Mouse (Mus musculus) stomach, postnatal 0 days (tissue): Measurements from ENCODE around the gene Ppp3ca. TPM values are rescaled to one million over a fixed set of nuclear protein-coding genes. Genes with fewer than 3 reads are reported as not detected.

Experiments
- ATAC-seq: fragments of 200-750 bp; cut with Nextera tagmentation; 2 replicates; pipeline ENCODE4 v1.8.0; 2017; ENCODE audit not compliant: low FRiP score, low TSS enrichment
- DNase-seq: peaks from one replicate; pipeline ENCODE4 v3.0.0-alpha.2; 2016; ENCODE audit warnings: low spot score
- H3K27ac ChIP-seq: fragments of 300-500 bp; sonication (generic); replicated peaks from 2 replicates; pipeline ENCODE4 v1.5.1; 2014; ENCODE audit warnings: mild to moderate bottlenecking, control low read depth
- H3K27me3 ChIP-seq: fragments of 300-500 bp; sonication (generic); 2 replicates; pipeline ENCODE4 v1.6.1; 2014; ENCODE audit warnings: low read length; ENCODE audit not compliant: control insufficient read depth, insufficient read depth
- H3K36me3 ChIP-seq: fragments of 300-500 bp; sonication (generic); 2 replicates; pipeline ENCODE4 v1.6.1; 2014; ENCODE audit warnings: low read length, mixed read lengths; ENCODE audit not compliant: control insufficient read depth, insufficient read depth
- H3K4me1 ChIP-seq: fragments of 300-500 bp; sonication (generic); replicated peaks from 2 replicates; pipeline ENCODE4 v1.6.1; 2014; ENCODE audit warnings: antibody characterized with exemption; ENCODE audit not compliant: control insufficient read depth, insufficient read depth
- H3K4me2 ChIP-seq: fragments of 300-500 bp; sonication (generic); replicated peaks from 2 replicates; pipeline ENCODE4 v1.6.1; 2014; ENCODE audit warnings: low read depth, mild to moderate bottlenecking, control low read depth, moderate library complexity
- H3K4me3 ChIP-seq: fragments of 300-500 bp; sonication (generic); 2 replicates; pipeline ENCODE4 v1.5.1; 2014; ENCODE audit warnings: low read depth, low read length, control low read depth
- H3K9ac ChIP-seq: fragments of 300-500 bp; sonication (generic); 2 replicates; pipeline ENCODE4 v1.6.1; 2014; ENCODE audit warnings: mild to moderate bottlenecking, low read length, control low read depth, mixed read lengths
- H3K9me3 ChIP-seq: fragments of 300-500 bp; sonication (generic); 2 replicates; pipeline ENCODE4 v1.6.1; 2016; ENCODE audit warnings: low read length; ENCODE audit not compliant: control insufficient read depth
- CTCF ChIP-seq: IDR thresholded peaks from 2 replicates; pipeline ENCODE4 v1.5.1; 2016; ENCODE audit warnings: antibody characterized with exemption, low read depth, mild to moderate bottlenecking, moderate library complexity
- EP300 ChIP-seq: optimal IDR thresholded peaks from 2 replicates; pipeline ENCODE3; 2016; ENCODE audit warnings: antibody characterized with exemption
- WGBS: fragments of 180-500 bp; shearing (Covaris S2); extraction: QIAGEN DNeasy Blood & Tissue Kit; methylation state at CpG from one replicate; pipeline ENCODE4 v1.1.7; 2014; 5-methylcytosine and 5-hydroxymethylcytosine counted together
- polyA plus RNA-seq: library from polyadenylated mRNA; unstranded; fragments of >200 nt; fragmentation: Nextera tagmentation; extraction: Ambion mirVana; gene quantifications from 2 replicates; pipeline ENCODE4 v1.2.1, GENCODE M21; 2015

The Ppp3ca gene
- polyA plus RNA-seq, 1 experiment from 2014 or later: 50.2 TPM

DNA sequence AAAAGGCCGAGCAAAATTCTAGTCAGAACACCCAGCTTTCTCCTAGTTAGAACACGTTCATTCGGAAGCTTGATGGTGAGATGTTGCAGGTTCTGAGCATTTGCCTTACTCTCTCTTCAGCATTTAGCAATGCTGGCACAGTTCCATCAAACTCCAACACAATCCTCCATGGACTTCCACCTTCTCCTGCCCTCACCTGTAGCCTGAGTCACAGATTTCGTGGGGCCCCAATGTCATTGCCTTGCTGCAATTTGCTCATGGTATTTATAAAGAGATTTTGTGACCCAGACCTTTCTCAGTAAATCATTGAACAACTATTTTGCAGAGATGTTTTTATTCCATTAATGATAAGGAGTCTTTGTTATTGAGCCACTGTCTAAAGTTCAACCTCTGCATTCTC lies 278.2 kb downstream of the Ppp3ca start:
- H3K9ac ChIP-seq: no peak overlapping the region
- TF ChIP-seq EP300 (no peak), CTCF (no peak)
- H3K4me1 ChIP-seq: no peaks in the 10 kb centered on the region
- WGBS: 74% methylated on average over 4 of the region's 4 CpGs
- ATAC-seq: 0 out of 2 replicates have a peak, but pooled peaks have one; percentile 40
- H3K27me3 ChIP-seq: no peaks in the 10 kb centered on the region
- H3K36me3 ChIP-seq: no peaks in the 10 kb centered on the region
- H3K4me2 ChIP-seq: no peak overlapping the region
- peak; percentile 17 for DNase-seq
- H3K4me3 ChIP-seq: no peak overlapping the region
- H3K9me3 ChIP-seq: no peaks in the 10 kb centered on the region
- H3K27ac ChIP-seq: no peak overlapping the region

DNA sequence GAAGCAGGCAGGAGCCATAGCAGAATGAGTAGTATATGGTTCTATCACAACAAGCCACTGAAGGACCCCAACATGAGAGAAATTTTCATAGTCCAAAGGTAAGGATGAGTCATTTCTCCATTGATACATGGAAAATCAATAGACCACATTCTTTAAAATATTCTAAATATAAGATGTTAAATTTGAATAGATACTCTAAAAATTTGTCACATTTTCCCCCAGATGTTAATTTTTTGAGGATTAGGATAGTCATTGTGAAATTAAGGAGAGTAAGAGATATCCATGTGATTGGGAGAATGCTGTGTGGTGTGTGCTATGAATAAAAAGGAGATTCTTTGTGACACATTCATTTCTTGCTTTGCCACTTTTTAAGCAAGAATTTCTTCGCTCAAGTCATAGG lies 281.9 kb downstream of the Ppp3ca start:
- Histone ChIP-seq H3K9ac (no peak overlapping the region), H3K9me3 (no peaks in the 10 kb centered on the region), H3K27me3 (no peaks in the 10 kb centered on the region), H3K4me2 (no peak overlapping the region), H3K4me3 (no peak overlapping the region), H3K27ac (no peak overlapping the region), H3K4me1 (no peaks in the 10 kb centered on the region), H3K36me3 (no peaks in the 10 kb centered on the region)
- ATAC-seq (no peak), DNase-seq (no peak)
- TF ChIP-seq EP300: no peak
- TF ChIP-seq CTCF: no peak
- 92% methylated on average over 1 of the region's 1 CpGs for WGBS

DNA sequence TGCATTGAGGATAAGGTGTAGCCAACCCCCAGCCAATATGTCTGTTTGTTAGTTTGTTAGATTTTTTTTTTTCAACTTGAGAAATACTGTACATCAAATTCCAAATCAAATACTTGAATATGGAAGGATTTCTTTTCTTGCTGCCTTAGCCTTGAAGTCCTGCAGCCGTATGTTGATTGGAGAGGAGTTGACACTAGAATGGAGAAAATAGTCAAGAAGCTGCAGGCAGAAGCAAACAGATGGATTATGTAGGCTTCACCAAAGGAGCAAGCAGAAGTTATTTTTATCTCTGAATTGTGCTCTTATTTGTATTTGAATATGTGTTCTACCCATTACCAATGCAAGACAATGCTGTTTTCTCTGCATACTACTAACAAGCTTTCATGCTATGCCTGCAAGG lies 282.9 kb downstream of the Ppp3ca start:
- Histone ChIP-seq H3K9ac (no peak overlapping the region), H3K4me2 (no peak overlapping the region), H3K36me3 (no peaks in the 10 kb centered on the region), H3K27me3 (no peaks in the 10 kb centered on the region), H3K4me3 (no peak overlapping the region), H3K27ac (no peak overlapping the region), H3K4me1 (no peaks in the 10 kb centered on the region), H3K9me3 (no peaks in the 10 kb centered on the region)
- DNase-seq: no peak
- TF ChIP-seq CTCF: no peak
- no peak for TF ChIP-seq EP300
- no peak for ATAC-seq
- WGBS: 83% methylated on average over 1 of the region's 1 CpGs

DNA sequence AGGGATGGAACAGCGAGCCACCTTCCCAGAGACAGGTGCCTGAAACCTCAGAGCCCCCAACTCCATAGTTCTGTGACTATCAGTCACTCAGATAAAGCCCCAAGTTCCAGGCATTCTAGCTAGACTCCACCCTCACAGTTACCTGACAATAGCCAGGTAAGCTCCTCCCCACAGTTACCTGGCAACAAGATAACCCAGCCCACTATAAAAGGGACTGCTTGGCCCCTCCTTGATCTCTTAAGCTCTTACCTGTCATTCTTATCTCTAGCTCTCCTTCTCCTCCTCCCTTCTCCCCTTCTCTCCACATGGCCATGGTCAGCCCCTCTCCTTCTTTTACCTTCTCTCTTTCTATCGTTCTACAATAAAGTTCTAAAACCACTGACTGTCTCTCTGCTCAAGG lies 285.1 kb downstream of the Ppp3ca start:
- DNase-seq: no peak
- no peak overlapping the region for H3K4me3 ChIP-seq
- ATAC-seq: no peak
- H3K9ac ChIP-seq: no peak overlapping the region
- TF ChIP-seq CTCF: no peak
- no peak for TF ChIP-seq EP300
- H3K4me2 ChIP-seq: no peak overlapping the region
- no peaks in the 10 kb centered on the region for H3K4me1 ChIP-seq
- 71% methylated on average over 2 of the region's 2 CpGs for WGBS
- H3K27me3 ChIP-seq: no peaks in the 10 kb centered on the region
- H3K36me3 ChIP-seq: no peaks in the 10 kb centered on the region
- H3K9me3 ChIP-seq: no peaks in the 10 kb centered on the region
- no peak overlapping the region for H3K27ac ChIP-seq

DNA sequence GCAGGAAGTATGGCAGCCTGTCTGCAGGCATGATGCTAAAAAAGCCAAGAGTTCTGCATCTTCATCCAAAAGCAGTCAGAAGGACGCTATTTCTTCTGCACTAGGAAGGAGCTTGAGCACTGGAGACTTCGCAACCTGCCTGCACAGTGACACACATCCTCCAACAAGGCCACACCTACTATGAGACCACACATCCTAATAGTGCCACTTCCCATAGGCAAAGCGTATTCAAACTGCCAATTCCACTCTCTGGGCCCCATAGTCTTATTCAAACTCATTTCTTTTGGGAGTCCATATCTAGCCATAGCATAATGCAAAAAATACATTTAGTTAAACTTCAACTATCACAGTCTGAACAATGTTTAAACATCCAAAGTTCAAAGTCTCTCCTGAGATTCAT lies 290.4 kb downstream of the Ppp3ca start:
- H3K9me3 ChIP-seq: no peaks in the 10 kb centered on the region
- no peaks in the 10 kb centered on the region for H3K4me1 ChIP-seq
- no peak overlapping the region for H3K27ac ChIP-seq
- H3K4me2 ChIP-seq: no peak overlapping the region
- no peak for ATAC-seq
- DNase-seq: no peak
- H3K27me3 ChIP-seq: no peaks in the 10 kb centered on the region
- TF ChIP-seq EP300 (no peak), CTCF (no peak)
- H3K4me3 ChIP-seq: no peak overlapping the region
- H3K9ac ChIP-seq: no peak overlapping the region
- H3K36me3 ChIP-seq: no peaks in the 10 kb centered on the region
- 87% methylated on average over 3 of the region's 3 CpGs for WGBS

DNA sequence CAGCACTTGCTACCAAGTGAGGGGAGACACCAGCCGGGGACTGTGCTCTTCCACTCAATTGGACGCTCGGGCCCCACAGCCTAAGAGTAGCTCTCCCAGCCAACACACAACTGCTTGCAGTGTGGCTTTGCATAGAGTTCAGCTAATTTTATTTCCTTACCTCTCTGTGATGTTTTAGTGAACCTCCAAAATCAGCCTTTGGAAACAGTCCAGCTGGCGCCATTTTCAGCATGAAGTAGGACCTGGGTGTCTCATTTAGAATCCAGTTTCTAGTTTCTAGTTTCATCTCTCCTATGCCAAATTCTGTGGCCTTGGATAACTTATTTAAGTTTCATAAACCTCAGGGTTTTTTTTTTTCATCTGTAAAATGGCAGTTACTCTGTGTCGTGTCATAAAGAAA lies 296.9 kb downstream of the Ppp3ca start:
- Histone ChIP-seq H3K4me1 (0 out of 2 replicates have a peak, but pooled peaks cover 2% of the 10 kb centered on the region), H3K27ac (no peak overlapping the region), H3K36me3 (no peaks in the 10 kb centered on the region), H3K9ac (no peak overlapping the region), H3K4me3 (no peak overlapping the region), H3K4me2 (no peak overlapping the region), H3K9me3 (no peaks in the 10 kb centered on the region), H3K27me3 (no peaks in the 10 kb centered on the region)
- WGBS: 89% methylated on average over 5 of the region's 5 CpGs
- ATAC-seq (no peak), DNase-seq (no peak)
- TF ChIP-seq EP300 (no peak), CTCF (no peak)
